Mouse (Mus musculus) left cerebral cortex, adult 11 months (tissue): ENCODE results near the gene Pawr.
A peak's percentile ranks its signal among the peaks of the same experiment; 100 is the strongest.

Experiments used
- DNase-seq: peaks from one replicate; pipeline ENCODE4 v3.0.0; 2022; ENCODE audit warnings: low spot score

Pawr gene

GRCm38 (mm10) chr10:108331784-108332561 lies at the start of gene Pawr:
TSS of gene Pawr (plus strand) at chr10:108332121.
- DNase-seq, result no peak

DNA sequence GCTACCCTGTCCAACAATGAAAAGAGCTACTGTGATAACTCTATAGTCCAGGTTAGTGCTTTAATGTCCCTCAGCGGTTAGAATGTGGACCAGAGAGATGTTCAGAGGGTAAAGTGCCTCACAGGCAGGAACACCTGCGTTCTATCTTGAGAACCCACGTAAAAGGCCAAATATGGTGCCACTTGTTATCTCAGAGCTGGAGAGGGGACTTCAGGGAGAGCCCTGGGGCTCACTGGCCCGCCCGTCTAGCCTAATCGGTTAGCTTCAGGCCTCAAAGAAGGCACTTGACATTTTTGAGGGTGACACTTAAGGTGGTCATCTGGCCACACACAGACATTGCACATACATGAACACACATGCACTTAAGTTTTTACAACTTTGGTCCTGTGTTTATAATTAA lies 49.6 kb upstream of the Pawr start:
- no peak for DNase-seq

DNA sequence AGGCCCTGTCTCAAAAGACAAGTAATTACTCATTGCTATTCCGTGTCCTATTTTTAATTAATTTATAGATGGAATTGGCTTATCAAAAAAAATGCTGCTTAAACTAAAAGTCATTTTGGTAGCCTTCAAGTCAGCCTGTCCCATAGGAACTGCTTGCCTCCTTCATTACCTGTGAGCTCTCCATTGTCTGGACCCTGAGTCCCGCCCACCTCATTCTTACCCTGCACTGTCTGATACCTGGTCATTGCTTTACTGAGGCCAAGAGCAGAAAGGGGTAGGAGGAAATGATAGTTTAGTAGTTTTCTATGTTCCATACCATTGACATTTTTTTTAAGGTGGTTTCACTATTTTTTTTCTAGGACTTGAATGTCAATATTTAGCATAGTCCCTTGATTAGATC lies 48.5 kb upstream of the Pawr start:
- DNase-seq, result no peak

DNA sequence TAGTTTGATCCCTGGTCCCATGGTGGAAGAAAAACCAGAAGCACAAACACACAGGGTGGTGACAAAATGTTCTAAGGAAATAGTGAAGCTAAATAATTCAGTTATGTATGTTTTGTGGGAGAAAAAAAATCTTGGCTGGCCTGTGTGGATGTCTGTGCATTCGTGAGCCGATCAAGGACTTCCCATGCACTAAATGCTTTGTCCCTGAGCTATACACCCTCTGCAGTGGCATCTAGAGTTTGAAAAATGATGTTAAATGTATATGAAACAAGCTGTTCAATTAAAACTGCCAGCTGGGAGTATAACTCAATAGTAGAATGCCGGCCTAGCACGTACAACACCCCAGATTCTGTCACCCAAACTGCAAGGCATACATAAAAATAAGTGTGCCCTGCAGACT lies 48.1 kb upstream of the Pawr start:
- DNase-seq, result no peak

- DNase-seq, result no peak
Measured at GRCm38 (mm10) chr10:108284445-108284844, 47.5 kb upstream of the Pawr start.

GRCm38 (mm10) chr10:108284977-108285376 lies 46.9 kb upstream of the Pawr start:
- DNase-seq, result no peak

GRCm38 (mm10) chr10:108286658-108287437 lies 45.1 kb upstream of the Pawr start:
- no peak for DNase-seq

GRCm38 (mm10) chr10:108287438-108287801 lies 44.5 kb upstream of the Pawr start:
- DNase-seq, result no peak

DNA sequence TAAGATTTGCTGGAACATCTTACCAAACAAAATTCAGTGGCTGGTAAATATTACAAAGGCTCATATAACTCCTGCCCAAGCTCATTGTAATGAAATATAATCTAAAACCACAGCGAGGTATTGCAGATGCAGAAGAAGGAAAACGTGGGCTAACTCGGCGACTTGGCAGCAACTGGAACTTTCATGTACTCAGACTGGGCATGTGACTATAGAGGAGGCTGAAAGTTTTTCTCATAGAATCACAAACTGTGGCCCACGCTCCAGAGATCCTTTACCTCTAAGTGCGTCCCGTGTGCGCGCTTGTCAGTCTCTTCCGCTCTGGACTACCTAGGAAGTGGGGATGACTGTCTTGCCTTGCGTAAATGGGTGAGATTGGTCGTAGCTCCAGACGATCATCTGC lies 41.9 kb upstream of the Pawr start:
- DNase-seq, result no peak

DNA sequence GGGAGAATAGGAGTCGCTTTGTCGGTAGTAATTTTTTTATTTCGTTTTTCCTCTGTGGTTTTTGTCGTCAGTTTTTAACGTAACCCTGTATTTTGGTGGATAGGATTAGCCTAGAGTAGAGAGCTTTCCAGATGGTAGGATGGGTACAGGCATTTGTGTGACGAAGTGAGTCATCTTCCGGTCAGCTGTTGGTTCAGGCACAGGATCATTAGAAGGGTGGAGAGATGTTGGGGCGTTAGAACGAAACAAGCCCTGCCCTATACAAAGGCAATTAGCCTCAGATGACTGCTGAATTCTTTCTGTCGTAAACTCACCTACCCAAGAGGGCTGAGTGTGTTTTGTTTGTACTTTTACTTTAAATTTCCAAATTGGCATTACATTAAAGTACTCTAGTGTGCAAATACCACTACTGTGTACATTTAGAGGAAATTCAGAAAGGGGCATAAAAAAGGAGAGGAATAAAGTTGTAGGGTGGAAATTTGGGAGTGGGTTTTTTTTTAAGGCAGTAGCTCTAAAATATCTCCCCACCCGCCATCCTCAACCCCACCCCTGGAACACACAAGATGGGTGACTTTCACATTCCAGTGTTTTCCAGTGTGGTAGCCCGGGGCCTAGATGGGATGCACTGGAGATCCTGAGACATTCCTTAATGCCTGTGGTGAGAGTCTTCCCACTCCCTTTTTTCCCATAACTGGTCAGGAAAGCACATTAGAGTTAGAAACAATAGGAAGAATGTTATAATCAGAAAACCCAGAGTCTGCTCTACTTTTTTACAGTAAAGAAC lies 40.0 kb upstream of the Pawr start:
- DNase-seq, result no peak

DNA sequence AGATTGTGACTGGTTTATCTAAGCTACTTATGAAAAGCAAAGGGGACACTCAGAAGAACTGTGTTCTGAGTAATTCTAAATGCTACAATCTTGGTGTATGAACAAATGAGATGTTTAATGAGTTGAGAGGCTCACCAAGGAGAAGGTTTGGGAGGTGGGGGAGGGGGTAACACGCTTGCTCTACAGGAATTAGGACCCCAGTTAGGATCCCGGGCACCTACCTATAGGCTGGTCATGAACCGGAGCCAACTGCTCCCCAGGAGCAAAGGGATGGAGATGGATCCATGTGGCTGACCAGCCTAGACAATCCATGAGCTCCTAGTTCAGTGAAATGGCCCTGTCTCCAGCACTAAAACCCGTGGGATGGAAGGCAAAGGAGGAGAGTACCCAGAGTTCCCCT lies 39.3 kb upstream of the Pawr start:
- no peak for DNase-seq

DNA sequence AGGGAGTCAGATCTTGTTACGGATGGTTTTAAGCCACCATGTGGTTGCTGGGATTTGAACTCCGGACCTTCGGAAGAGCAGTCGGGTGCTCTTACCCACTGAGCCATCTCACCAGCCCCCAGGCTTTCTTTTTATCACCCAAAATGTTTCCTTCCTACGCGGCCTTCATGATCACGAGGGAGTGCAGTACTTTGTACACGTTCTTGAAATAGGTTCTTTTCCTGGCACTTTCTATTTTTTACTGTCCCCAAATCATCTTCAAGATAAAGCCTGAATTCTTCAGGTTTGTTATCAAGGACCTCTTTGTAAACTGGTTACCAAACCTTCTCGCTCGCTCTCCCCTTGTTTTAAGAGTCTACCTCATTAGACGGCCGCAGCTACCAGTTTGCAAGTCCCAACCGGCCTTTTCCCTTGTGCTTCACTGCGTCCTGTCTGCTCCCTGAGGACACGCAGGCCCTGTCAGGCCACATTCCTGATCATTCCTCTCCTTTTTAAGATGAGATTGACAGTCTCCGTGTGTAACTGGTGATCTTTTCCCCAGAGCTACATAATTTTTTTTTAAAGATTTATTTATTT lies 38.2 kb upstream of the Pawr start:
- no peak for DNase-seq

DNA sequence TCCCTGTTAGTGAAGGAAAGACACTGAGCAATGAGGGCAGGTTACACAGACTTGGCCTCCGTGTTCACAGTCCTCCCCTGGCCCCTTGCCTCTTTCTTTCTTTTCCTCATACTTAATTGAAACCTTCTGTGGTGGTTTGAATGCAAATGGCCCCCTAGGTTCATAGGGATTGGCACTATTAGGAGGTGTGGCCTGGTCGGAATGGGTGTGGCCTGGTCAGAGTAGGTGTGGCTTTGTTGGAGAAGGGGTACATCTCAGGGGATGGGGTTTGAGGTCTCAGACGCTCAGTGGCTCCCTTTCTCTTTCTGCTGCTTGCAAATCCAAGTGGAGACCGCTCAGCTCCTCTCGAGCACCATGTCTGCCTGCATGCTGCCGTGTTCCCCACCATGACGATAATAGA lies 37.2 kb upstream of the Pawr start:
- DNase-seq, result no peak

- no peak for DNase-seq
Measured at GRCm38 (mm10) chr10:108296446-108296845, 35.5 kb upstream of the Pawr start.

- DNase-seq, result no peak
Measured at GRCm38 (mm10) chr10:108298261-108298660, 33.7 kb upstream of the Pawr start.

- no peak for DNase-seq
Measured at GRCm38 (mm10) chr10:108298841-108299545, 32.9 kb upstream of the Pawr start.

GRCm38 (mm10) chr10:108299828-108300227 lies 32.1 kb upstream of the Pawr start:
- no peak for DNase-seq

- peak; percentile 53 for DNase-seq
Measured at GRCm38 (mm10) chr10:108300843-108301242, 31.1 kb upstream of the Pawr start.

- DNase-seq, result no peak
Measured at GRCm38 (mm10) chr10:108307772-108308171, 24.1 kb upstream of the Pawr start.

- no peak for DNase-seq
Measured at GRCm38 (mm10) chr10:108310195-108310594, 21.7 kb upstream of the Pawr start.

- DNase-seq, result no peak
Measured at GRCm38 (mm10) chr10:108311396-108311795, 20.5 kb upstream of the Pawr start.

DNA sequence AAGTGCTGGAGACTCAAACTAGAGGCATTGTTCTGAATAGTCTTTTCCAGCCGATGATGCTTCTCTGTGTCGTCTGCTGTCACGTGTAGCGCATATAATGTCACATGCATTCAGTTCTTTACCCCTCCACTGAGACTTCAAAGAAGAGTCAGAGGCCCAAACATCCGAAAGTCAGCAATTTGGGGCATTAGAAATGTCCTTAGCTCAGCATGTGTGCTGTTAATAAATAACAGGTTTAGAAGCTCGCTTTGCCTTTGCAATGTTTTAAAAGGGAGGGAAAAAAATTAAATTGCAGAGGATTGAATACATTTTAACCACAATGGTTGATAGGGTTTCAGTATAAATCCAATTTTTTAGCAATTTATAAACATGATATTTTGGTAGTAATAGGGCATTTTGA lies 18.1 kb upstream of the Pawr start:
- no peak for DNase-seq
